Mouse (Mus musculus): Measurements from ENCODE around the gene Mapk8ip3.

GRCm38 (mm10) chr17:24881738-24882440 is 54.9 kb downstream of the Mapk8ip3 start:
- no peak for TF ChIP-seq POLR2A (IDR thresholded peaks at IDR 0.05; ENCODE audit: insufficient read depth, low read depth, low read length)
- peak; percentile 72 for TF ChIP-seq CTCF (IDR thresholded peaks at IDR 0.05)
- TF ChIP-seq EP300 (IDR thresholded peaks at IDR 0.05; ENCODE audit: insufficient read depth, low read depth, low read length) = no peak

Data from heart, adult 2 months (tissue).